Mouse (Mus musculus) G1E (cell line): ENCODE measurements at regions not wholly inside any gene's neighbourhood (a gene's known extent, or its start where the extent isn't known, plus 50 kb on each side); places are given as distances from the start of the nearest gene placed in this dataset.

Experiments
- ATAC-seq: 2 replicates; pipeline ENCODE4 v1.8.0; 2016; ENCODE audit warnings: mild to moderate bottlenecking; ENCODE audit not compliant: insufficient number of reproducible peaks, poor library complexity, low FRiP score, severe bottlenecking; ENCODE audit errors: extremely low read depth
- DNase-seq: peaks from one replicate; pipeline ENCODE4 v3.0.0; 2012; ENCODE audit warnings: low spot score
- H3K27me3 ChIP-seq: 2 replicates; pipeline ENCODE4 v1.6.1; 2012; ENCODE audit warnings: mild to moderate bottlenecking, low read length, inconsistent platforms; ENCODE audit not compliant: insufficient read depth
- H3K36me3 ChIP-seq: replicated peaks from 2 replicates; pipeline ENCODE3; 2012; ENCODE audit warnings: mild to moderate bottlenecking, inconsistent platforms
- H3K4me1 ChIP-seq: 2 replicates; pipeline ENCODE4 v1.6.1; 2012; ENCODE audit warnings: low read depth, low read length, inconsistent platforms, mixed read lengths; ENCODE audit not compliant: insufficient read depth
- H3K4me3 ChIP-seq: 2 replicates; pipeline ENCODE4 v1.5.1; 2012; ENCODE audit warnings: low read depth, mild to moderate bottlenecking, inconsistent platforms, low read length, moderate library complexity, mixed read lengths
- H3K9me3 ChIP-seq: replicated peaks from 2 replicates; pipeline ENCODE4 v1.6.1; 2012; ENCODE audit warnings: inconsistent platforms
- CTCF ChIP-seq: IDR thresholded peaks from 2 replicates; pipeline ENCODE4 v1.5.1; 2012; ENCODE audit warnings: low read depth, low read length, inconsistent platforms, mixed read lengths
- GATA1 ChIP-seq: IDR thresholded peaks from 2 replicates; pipeline ENCODE4 v1.6.1; 2012; ENCODE audit warnings: borderline replicate concordance, low read length, inconsistent platforms, mixed read lengths
- GATA2 ChIP-seq: IDR thresholded peaks from 2 replicates; pipeline ENCODE4 v1.6.1; 2012; ENCODE audit warnings: low read depth, low read length, inconsistent platforms, borderline replicate concordance
- POLR2AphosphoS5 ChIP-seq: IDR thresholded peaks from 2 replicates; pipeline ENCODE4 v1.6.1; 2012; ENCODE audit warnings: low read depth, low read length, inconsistent platforms; ENCODE audit not compliant: insufficient replicate concordance
- TAL1 ChIP-seq: conservative IDR thresholded peaks from 2 replicates; pipeline ENCODE4 v1.6.1; 2012; ENCODE audit warnings: low read depth, low read length, inconsistent platforms, mixed read lengths

- H3K27me3 ChIP-seq: no peaks in the 10 kb centered on the region
- peaks cover 25% of the 10 kb centered on the region for H3K9me3 ChIP-seq
- no peaks in the 10 kb centered on the region for H3K4me1 ChIP-seq
- TF ChIP-seq POLR2AphosphoS5 (no peak), TAL1 (no peak), CTCF (no peak), GATA2 (no peak), GATA1 (no peak)
- DNase-seq (no peak), ATAC-seq (no peak)
- no peaks in the 10 kb centered on the region for H3K36me3 ChIP-seq
- H3K4me3 ChIP-seq: no peak overlapping the region
Measured at GRCm38 (mm10) chr7:68550330-68550729, 198.7 kb downstream of the Arrdc4 start.

- Histone ChIP-seq H3K4me3 (no peak overlapping the region), H3K27me3 (no peaks in the 10 kb centered on the region), H3K9me3 (peaks cover 37% of the 10 kb centered on the region), H3K4me1 (no peaks in the 10 kb centered on the region), H3K36me3 (no peaks in the 10 kb centered on the region)
- TF ChIP-seq GATA1: no peak
- TF ChIP-seq GATA2: no peak
- TF ChIP-seq TAL1: no peak
- no peak for TF ChIP-seq CTCF
- no peak for TF ChIP-seq POLR2AphosphoS5
- DNase-seq: no peak
- ATAC-seq: no peak
Measured at GRCm38 (mm10) chr7:68548176-68548575, 200.9 kb downstream of the Arrdc4 start.

GRCm38 (mm10) chr7:68544136-68544535 lies 204.9 kb downstream of the Arrdc4 start:
- Histone ChIP-seq H3K4me3 (no peak overlapping the region), H3K36me3 (no peaks in the 10 kb centered on the region), H3K9me3 (peaks cover 41% of the 10 kb centered on the region), H3K4me1 (no peaks in the 10 kb centered on the region), H3K27me3 (no peaks in the 10 kb centered on the region)
- TF ChIP-seq GATA1 (no peak), TAL1 (no peak), CTCF (no peak), GATA2 (no peak), POLR2AphosphoS5 (no peak)
- ATAC-seq (no peak), DNase-seq (no peak)

GRCm38 (mm10) chr7:68509096-68509495 lies 235.5 kb downstream of the Fam169b start:
- no peak for TF ChIP-seq TAL1
- no peak for TF ChIP-seq GATA1
- no peak for TF ChIP-seq POLR2AphosphoS5
- no peak for TF ChIP-seq CTCF
- no peak for TF ChIP-seq GATA2
- Histone ChIP-seq H3K4me3 (no peak overlapping the region), H3K27me3 (no peaks in the 10 kb centered on the region), H3K9me3 (peaks cover 26% of the 10 kb centered on the region), H3K4me1 (no peaks in the 10 kb centered on the region), H3K36me3 (no peaks in the 10 kb centered on the region)
- DNase-seq (no peak), ATAC-seq (no peak)

GRCm38 (mm10) chr7:68491143-68491810 lies 217.6 kb downstream of the Fam169b start:
- Histone ChIP-seq H3K27me3 (no peaks in the 10 kb centered on the region), H3K9me3 (peaks cover 58% of the 10 kb centered on the region), H3K4me1 (no peaks in the 10 kb centered on the region), H3K4me3 (no peak overlapping the region), H3K36me3 (no peaks in the 10 kb centered on the region)
- no peak for TF ChIP-seq CTCF
- TF ChIP-seq GATA1: no peak
- no peak for TF ChIP-seq TAL1
- TF ChIP-seq GATA2: no peak
- no peak for TF ChIP-seq POLR2AphosphoS5
- ATAC-seq: no peak
- no peak for DNase-seq

- Histone ChIP-seq H3K36me3 (no peaks in the 10 kb centered on the region), H3K9me3 (peaks cover 58% of the 10 kb centered on the region), H3K4me1 (no peaks in the 10 kb centered on the region), H3K4me3 (no peak overlapping the region), H3K27me3 (no peaks in the 10 kb centered on the region)
- TF ChIP-seq GATA1 (no peak), POLR2AphosphoS5 (no peak)
- DNase-seq (no peak), ATAC-seq (no peak)
Measured at GRCm38 (mm10) chr7:68486676-68487075, 213.0 kb downstream of the Fam169b start.

GRCm38 (mm10) chr7:68482553-68482952 lies 208.9 kb downstream of the Fam169b start:
- H3K27me3 ChIP-seq: no peaks in the 10 kb centered on the region
- peaks cover 42% of the 10 kb centered on the region for H3K9me3 ChIP-seq
- no peaks in the 10 kb centered on the region for H3K36me3 ChIP-seq
- ATAC-seq: no peak
- no peaks in the 10 kb centered on the region for H3K4me1 ChIP-seq
- TF ChIP-seq GATA2: no peak
- TF ChIP-seq POLR2AphosphoS5: no peak
- TF ChIP-seq TAL1: no peak
- TF ChIP-seq CTCF: no peak
- TF ChIP-seq GATA1: no peak
- DNase-seq: no peak
- no peak overlapping the region for H3K4me3 ChIP-seq
